Mouse (Mus musculus) heart, embryonic 15.5 days (tissue): ENCODE data around the gene Frrs1l. TPM values are rescaled to one million over a fixed set of nuclear protein-coding genes. Genes with fewer than 3 reads are reported as not detected.
A peak's percentile ranks its signal among the peaks of the same experiment; 100 is the strongest.

Experiments used
- ATAC-seq: fragments of 200-750 bp; cut with Nextera tagmentation; replicated peaks from 2 replicates; pipeline ENCODE4 v1.8.0; 2017; ENCODE audit warnings: low read depth, moderate TSS enrichment; ENCODE audit not compliant: insufficient number of reproducible peaks, insufficient read depth, low FRiP score
- H3K27ac ChIP-seq: fragments of 300-500 bp; sonication (generic); 2 replicates; pipeline ENCODE4 v1.5.1; 2015; ENCODE audit warnings: mild to moderate bottlenecking, inconsistent platforms
- H3K27me3 ChIP-seq: fragments of 300-500 bp; sonication (generic); 2 replicates; pipeline ENCODE4 v1.6.1; 2015; ENCODE audit warnings: inconsistent platforms
- H3K36me3 ChIP-seq: fragments of 300-500 bp; sonication (generic); 2 replicates; pipeline ENCODE4 v1.6.1; 2015; ENCODE audit warnings: mild to moderate bottlenecking, inconsistent platforms
- H3K4me1 ChIP-seq: fragments of 300-500 bp; sonication (generic); replicated peaks from 2 replicates; pipeline ENCODE4 v1.6.1; 2015; ENCODE audit warnings: inconsistent platforms
- H3K4me2 ChIP-seq: fragments of 300-500 bp; sonication (generic); 2 replicates; pipeline ENCODE4 v1.6.1; 2015; ENCODE audit warnings: inconsistent platforms, mild to moderate bottlenecking, moderate library complexity
- H3K4me3 ChIP-seq: fragments of 300-500 bp; sonication (generic); 2 replicates; pipeline ENCODE4 v1.5.1; 2015; ENCODE audit warnings: mild to moderate bottlenecking, inconsistent platforms
- H3K9ac ChIP-seq: fragments of 300-500 bp; sonication (generic); 2 replicates; pipeline ENCODE4 v1.6.1; 2015; ENCODE audit warnings: mild to moderate bottlenecking, inconsistent platforms
- H3K9me3 ChIP-seq: fragments of 300-500 bp; sonication (generic); replicated peaks from 2 replicates; pipeline ENCODE4 v1.6.1; 2016; ENCODE audit warnings: inconsistent platforms
- WGBS: fragments of 180-500 bp; shearing (Covaris S2); methylation state at CpG from one replicate; pipeline ENCODE4 v1.1.7; 2015; ENCODE audit warnings: mixed read lengths; 5-methylcytosine and 5-hydroxymethylcytosine counted together
- polyA plus RNA-seq: library from polyadenylated mRNA; unstranded; fragments of >200 nt; fragmentation: Nextera tagmentation; extraction: Ambion mirVana; gene quantifications from 2 replicates; pipeline ENCODE4 v1.2.1, GENCODE M21; 2015

The Frrs1l gene
- polyA plus RNA-seq, 1 experiment from 2014 or later, result 0.28 TPM

GRCm38 (mm10) chr4:57011454-57012046, 21.4 kb upstream of the Frrs1l start:
- no peak overlapping the region for H3K4me2 ChIP-seq
- no peak for ATAC-seq
- H3K9me3 ChIP-seq, result no peaks in the 10 kb centered on the region
- H3K27me3 ChIP-seq, result peaks cover 16% of the 10 kb centered on the region; the same call in 1 of the 2 replicates
- no peaks in the 10 kb centered on the region for H3K36me3 ChIP-seq
- H3K9ac ChIP-seq, result no peak overlapping the region
- H3K4me3 ChIP-seq, result no peak overlapping the region
- WGBS, result 60% methylated on average over 8 of the region's 8 CpGs
- H3K27ac ChIP-seq, result no peak overlapping the region
- peaks cover 3% of the 10 kb centered on the region; the same call in 1 of the 2 replicates for H3K4me1 ChIP-seq

DNA sequence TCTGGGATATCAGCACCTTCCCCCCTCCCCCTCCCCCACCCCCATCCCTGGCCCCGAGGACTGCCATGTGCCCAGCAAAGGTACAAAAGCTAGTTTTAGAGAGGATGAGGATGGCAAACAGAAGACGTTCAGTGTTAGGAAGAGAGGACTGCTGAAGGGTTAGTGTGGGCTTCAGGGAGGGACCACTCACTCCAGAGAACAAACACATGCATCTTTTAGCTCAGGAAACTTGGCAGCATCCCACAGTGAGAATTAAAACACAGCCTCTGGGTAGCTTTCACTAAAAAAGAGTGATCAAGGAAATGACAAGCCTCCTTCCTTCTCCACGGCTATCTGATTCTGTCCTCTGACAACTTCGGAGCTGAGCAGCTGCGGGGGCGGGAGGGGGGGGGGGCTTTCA, 20.7 kb upstream of the Frrs1l start:
- Histone ChIP-seq H3K36me3 (no peaks in the 10 kb centered on the region), H3K9ac (no peak overlapping the region), H3K4me2 (no peak overlapping the region), H3K4me1 (peaks cover 3% of the 10 kb centered on the region; the same call in 1 of the 2 replicates), H3K9me3 (no peaks in the 10 kb centered on the region), H3K27ac (no peak overlapping the region), H3K27me3 (peaks cover 13% of the 10 kb centered on the region; the same call in 1 of the 2 replicates), H3K4me3 (no peak overlapping the region)
- ATAC-seq, result no peak
- WGBS, result 13% methylated on average over 6 of the region's 6 CpGs

DNA sequence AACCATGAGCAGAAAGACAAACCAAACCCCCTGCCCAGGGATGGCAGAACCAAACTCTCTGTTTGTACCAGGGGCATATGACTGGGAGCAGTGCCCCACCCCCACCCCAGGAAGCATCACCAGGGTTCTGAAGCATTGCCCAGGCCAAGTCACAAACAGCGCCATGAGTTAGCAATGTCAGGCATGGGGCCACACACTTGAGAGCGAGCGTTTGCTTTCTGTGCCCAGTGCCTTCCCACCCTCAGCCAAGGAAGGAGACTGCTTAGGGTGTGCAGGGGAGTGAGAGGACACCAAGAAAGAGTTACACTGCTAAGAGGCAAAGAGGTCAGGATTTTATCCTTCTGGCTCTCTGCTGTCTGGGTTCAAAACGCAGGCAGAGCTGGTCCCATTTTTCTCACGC, 20.2 kb upstream of the Frrs1l start:
- peaks cover 3% of the 10 kb centered on the region; the same call in 1 of the 2 replicates for H3K4me1 ChIP-seq
- no peak overlapping the region for H3K27ac ChIP-seq
- no peaks in the 10 kb centered on the region for H3K36me3 ChIP-seq
- H3K27me3 ChIP-seq, result peaks cover 13% of the 10 kb centered on the region; the same call in 1 of the 2 replicates
- no peak overlapping the region for H3K4me2 ChIP-seq
- WGBS, result 40% methylated on average over 5 of the region's 5 CpGs
- ATAC-seq, result no peak
- no peaks in the 10 kb centered on the region for H3K9me3 ChIP-seq
- no peak overlapping the region for H3K4me3 ChIP-seq
- H3K9ac ChIP-seq, result no peak overlapping the region

DNA sequence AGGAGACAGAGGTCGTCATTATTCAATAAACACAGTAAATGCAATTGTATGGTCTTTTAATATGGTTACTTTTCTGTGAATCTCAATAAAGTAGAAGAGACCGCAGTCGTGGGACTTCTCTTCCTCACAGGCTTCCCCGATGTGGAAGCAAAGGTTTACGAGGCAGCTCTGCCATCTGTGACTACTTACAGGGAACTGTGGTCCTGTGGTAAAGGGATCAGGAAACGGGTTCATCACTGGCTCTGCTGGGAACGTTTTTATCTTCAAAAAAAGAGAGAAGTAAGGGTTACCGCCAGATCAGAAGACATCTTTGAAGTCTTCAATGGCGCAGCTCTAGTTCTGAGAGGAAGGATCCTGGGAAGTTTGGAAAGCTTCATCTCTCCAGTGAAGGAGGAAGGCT, 17.5 kb upstream of the Frrs1l start:
- ATAC-seq, result no peak
- WGBS, result 69% methylated on average over 9 of the region's 9 CpGs
- Histone ChIP-seq H3K4me2 (no peak overlapping the region), H3K4me3 (no peak overlapping the region), H3K27ac (no peak overlapping the region), H3K9me3 (no peaks in the 10 kb centered on the region), H3K36me3 (no peaks in the 10 kb centered on the region), H3K9ac (no peak overlapping the region), H3K27me3 (peaks cover 10% of the 10 kb centered on the region; the same call in 1 of the 2 replicates), H3K4me1 (peaks cover 7% of the 10 kb centered on the region; the same call in 1 of the 2 replicates)

DNA sequence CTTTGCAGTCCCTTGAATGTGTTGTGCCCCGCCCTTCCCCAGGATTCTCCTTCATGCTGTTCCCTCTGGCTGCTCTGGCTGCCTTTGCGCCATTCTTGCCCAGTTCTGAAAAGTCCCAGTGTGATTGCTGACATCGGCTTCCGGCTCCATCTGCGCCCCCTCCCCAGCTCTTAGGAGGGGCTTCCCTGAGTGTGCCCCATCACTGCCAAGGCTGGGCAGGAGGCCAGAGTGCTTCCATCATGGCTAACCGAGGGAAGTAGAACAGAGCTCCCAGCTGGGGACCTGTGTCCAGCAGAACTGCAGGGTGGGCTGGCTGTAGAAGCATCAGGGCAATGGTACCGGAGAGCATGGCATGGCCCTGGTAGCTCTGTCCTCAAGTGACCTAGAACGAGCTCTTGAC, 14.8 kb upstream of the Frrs1l start:
- no peak for ATAC-seq

GRCm38 (mm10) chr4:57003886-57004285, 13.7 kb upstream of the Frrs1l start:
- Histone ChIP-seq H3K4me2 (no peak overlapping the region), H3K27ac (no peak overlapping the region), H3K9ac (no peak overlapping the region), H3K36me3 (no peaks in the 10 kb centered on the region), H3K4me3 (no peak overlapping the region), H3K27me3 (no peaks in the 10 kb centered on the region), H3K4me1 (peaks cover 4% of the 10 kb centered on the region; the same call in 1 of the 2 replicates), H3K9me3 (no peaks in the 10 kb centered on the region)
- ATAC-seq, result no peak
- WGBS, result 83% methylated on average over 8 of the region's 8 CpGs

More for the DNA sequence above, 14.8 kb upstream of the Frrs1l start:
- H3K9me3 ChIP-seq, result no peaks in the 10 kb centered on the region
- H3K4me1 ChIP-seq, result peaks cover 4% of the 10 kb centered on the region; the same call in 1 of the 2 replicates
- H3K9ac ChIP-seq, result no peak overlapping the region
- H3K4me2 ChIP-seq, result no peak overlapping the region
- H3K36me3 ChIP-seq, result no peaks in the 10 kb centered on the region
- H3K27me3 ChIP-seq, result peaks cover 3% of the 10 kb centered on the region; the same call in 1 of the 2 replicates
- WGBS, result 68% methylated on average over 8 of the region's 8 CpGs
- no peak overlapping the region for H3K27ac ChIP-seq
- H3K4me3 ChIP-seq, result no peak overlapping the region

DNA sequence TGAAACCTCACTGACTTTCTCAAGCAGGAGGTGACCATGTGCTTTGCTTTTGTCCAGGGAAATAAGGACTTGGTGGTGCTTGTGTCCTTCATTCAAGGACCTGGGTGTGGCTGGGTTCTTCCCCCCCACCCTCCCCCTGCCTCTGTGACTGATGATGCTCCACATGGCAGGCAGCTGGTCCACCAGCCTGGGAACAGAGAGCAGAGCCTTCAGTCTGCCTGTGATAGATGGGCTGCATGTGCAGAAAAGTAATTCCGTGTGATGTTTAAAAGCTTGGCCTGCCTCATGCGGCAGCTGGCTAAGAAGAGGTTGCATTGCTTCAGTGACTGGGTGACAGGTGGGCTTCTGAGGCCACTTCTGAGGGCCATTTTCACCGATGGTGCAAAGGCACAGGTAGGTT, 12.6 kb upstream of the Frrs1l start:
- Histone ChIP-seq H3K4me2 (no peak overlapping the region), H3K4me3 (no peak overlapping the region), H3K9me3 (no peaks in the 10 kb centered on the region), H3K27me3 (no peaks in the 10 kb centered on the region), H3K36me3 (no peaks in the 10 kb centered on the region), H3K4me1 (peaks cover 4% of the 10 kb centered on the region; the same call in 1 of the 2 replicates), H3K9ac (no peak overlapping the region), H3K27ac (no peak overlapping the region)
- WGBS, result 65% methylated on average over 3 of the region's 3 CpGs
- ATAC-seq, result no peak

DNA sequence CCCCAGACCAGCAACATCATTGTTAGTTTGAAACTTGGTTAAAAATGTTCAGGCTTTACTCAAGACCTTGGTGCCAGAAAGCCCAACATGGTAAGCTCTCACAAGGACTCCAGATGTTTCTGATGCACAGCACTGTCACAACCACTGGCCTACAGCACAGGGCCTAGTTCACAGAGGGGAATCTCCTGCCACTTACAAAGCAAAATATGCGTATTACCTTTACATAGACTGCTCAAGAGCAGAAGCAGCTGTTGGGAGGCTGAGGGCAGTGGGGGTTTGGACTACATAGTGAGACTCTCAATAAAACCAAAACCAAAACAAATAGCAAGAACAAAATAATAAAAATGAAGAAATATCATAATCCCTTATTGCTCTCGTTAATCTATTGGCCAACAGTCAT, 11.2 kb upstream of the Frrs1l start:
- H3K9me3 ChIP-seq, result no peaks in the 10 kb centered on the region
- ATAC-seq, result no peak
- 92% methylated on average over 2 of the region's 2 CpGs for WGBS

DNA sequence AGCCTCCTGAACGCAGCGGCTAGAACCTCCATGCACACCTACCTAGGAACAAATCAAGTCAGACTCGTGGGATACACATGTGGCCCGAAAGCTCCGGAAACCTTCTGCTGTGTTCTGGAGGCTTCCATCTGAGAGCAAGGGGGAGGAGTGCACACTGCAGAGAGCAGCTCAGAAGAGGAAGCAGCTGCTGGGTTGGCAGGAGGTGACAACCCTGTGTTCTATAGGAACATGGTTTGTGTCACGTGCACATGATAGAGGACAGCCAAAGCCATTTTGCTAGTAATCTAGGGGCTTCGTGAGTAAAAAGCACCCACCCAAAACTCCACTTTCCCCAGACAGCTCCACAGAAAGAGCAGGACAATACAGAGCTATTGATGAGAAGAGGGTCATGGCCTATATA, 3.1 kb upstream of the Frrs1l start:
- H3K4me1 ChIP-seq, result peaks cover 11% of the 10 kb centered on the region
- no peaks in the 10 kb centered on the region for H3K36me3 ChIP-seq
- ATAC-seq, result no peak
- no peaks in the 10 kb centered on the region for H3K9me3 ChIP-seq
- peaks cover 39% of the 10 kb centered on the region for H3K27me3 ChIP-seq
- H3K4me2 ChIP-seq, result no peak overlapping the region
- no peak overlapping the region for H3K9ac ChIP-seq
- 70% methylated on average over 7 of the region's 7 CpGs for WGBS
- H3K27ac ChIP-seq, result no peak overlapping the region
- no peak overlapping the region for H3K4me3 ChIP-seq

More for the DNA sequence above, 11.2 kb upstream of the Frrs1l start:
- no peak overlapping the region for H3K4me2 ChIP-seq
- no peak overlapping the region for H3K27ac ChIP-seq
- no peaks in the 10 kb centered on the region for H3K36me3 ChIP-seq
- peaks cover 4% of the 10 kb centered on the region; the same call in 1 of the 2 replicates for H3K4me1 ChIP-seq
- H3K4me3 ChIP-seq, result no peak overlapping the region
- no peaks in the 10 kb centered on the region for H3K27me3 ChIP-seq
- no peak overlapping the region for H3K9ac ChIP-seq

- 70% methylated on average over 2 of the region's 2 CpGs for WGBS
- H3K27me3 ChIP-seq, result peaks cover 44% of the 10 kb centered on the region
Measured at GRCm38 (mm10) chr4:56991951-56992350, 1.8 kb upstream of the Frrs1l start.

GRCm38 (mm10) chr4:56989431-56990214, 568 bp downstream of the Frrs1l start:
- Histone ChIP-seq H3K4me2 (peak overlapping the region; percentile 99), H3K4me3 (peak overlapping the region; percentile 62), H3K27me3 (peaks cover 44% of the 10 kb centered on the region), H3K4me1 (peaks cover 11% of the 10 kb centered on the region), H3K36me3 (no peaks in the 10 kb centered on the region), H3K9me3 (no peaks in the 10 kb centered on the region), H3K27ac (no peak overlapping the region), H3K9ac (peak overlapping the region; percentile 55)
- WGBS, result 5% methylated on average over 45 of the region's 45 CpGs
- ATAC-seq, result no peak

More at GRCm38 (mm10) chr4:56991951-56992350, 1.8 kb upstream of the Frrs1l start:
- Histone ChIP-seq H3K9me3 (no peaks in the 10 kb centered on the region), H3K36me3 (no peaks in the 10 kb centered on the region), H3K4me2 (no peak overlapping the region), H3K4me1 (peaks cover 11% of the 10 kb centered on the region), H3K9ac (no peak overlapping the region), H3K27ac (no peak overlapping the region), H3K4me3 (no peak overlapping the region)
- ATAC-seq, result no peak
